Mouse (Mus musculus) neural tube, embryonic 12.5 days (tissue): Measurements from ENCODE around the gene Fshr. TPM values are rescaled to one million over a fixed set of nuclear protein-coding genes. Genes with fewer than 3 reads are reported as not detected.

Experiments used
- ATAC-seq: fragments of 200-750 bp; cut with Nextera tagmentation; 2 replicates; pipeline ENCODE4 v1.8.0; 2017; ENCODE audit warnings: low read depth, mild to moderate bottlenecking, moderate TSS enrichment, moderate library complexity; ENCODE audit not compliant: low FRiP score
- H3K27ac ChIP-seq: fragments of 300-500 bp; sonication (generic); 2 replicates; pipeline ENCODE4 v1.5.1; 2016
- H3K27me3 ChIP-seq: fragments of 300-500 bp; sonication (generic); replicated peaks from 2 replicates; pipeline ENCODE4 v1.6.1; 2016; ENCODE audit warnings: mild to moderate bottlenecking
- H3K36me3 ChIP-seq: fragments of 300-500 bp; sonication (generic); 2 replicates; pipeline ENCODE4 v1.6.1; 2016; ENCODE audit warnings: mild to moderate bottlenecking
- H3K4me1 ChIP-seq: fragments of 300-500 bp; sonication (generic); 2 replicates; pipeline ENCODE4 v1.6.1; 2016
- H3K4me2 ChIP-seq: fragments of 300-500 bp; sonication (generic); replicated peaks from 2 replicates; pipeline ENCODE4 v1.6.1; 2016; ENCODE audit warnings: mild to moderate bottlenecking
- H3K4me3 ChIP-seq: fragments of 300-500 bp; sonication (generic); 2 replicates; pipeline ENCODE4 v1.5.1; 2016
- H3K9ac ChIP-seq: fragments of 300-500 bp; sonication (generic); 2 replicates; pipeline ENCODE4 v1.6.1; 2016; ENCODE audit warnings: mild to moderate bottlenecking
- H3K9me3 ChIP-seq: fragments of 300-500 bp; sonication (generic); 2 replicates; pipeline ENCODE4 v1.6.1; 2016; ENCODE audit warnings: mild to moderate bottlenecking
- WGBS: fragments of 180-500 bp; shearing (Covaris S2); methylation state at CpG from one replicate; pipeline ENCODE4 v1.1.7; 2016; 5-methylcytosine and 5-hydroxymethylcytosine counted together
- polyA plus RNA-seq: library from polyadenylated mRNA; unstranded; fragments of >200 nt; fragmentation: Nextera tagmentation; extraction: Ambion mirVana; gene quantifications from 2 replicates; pipeline ENCODE4 v1.2.1, GENCODE M21; 2016

The Fshr gene
- polyA plus RNA-seq, 1 experiment from 2014 or later: not detected

GRCm38 (mm10) chr17:89013691-89014090 is 186.8 kb downstream of the Fshr start:
- H3K4me3 ChIP-seq: no peak overlapping the region
- no peak overlapping the region for H3K27ac ChIP-seq
- ATAC-seq: no peak

DNA sequence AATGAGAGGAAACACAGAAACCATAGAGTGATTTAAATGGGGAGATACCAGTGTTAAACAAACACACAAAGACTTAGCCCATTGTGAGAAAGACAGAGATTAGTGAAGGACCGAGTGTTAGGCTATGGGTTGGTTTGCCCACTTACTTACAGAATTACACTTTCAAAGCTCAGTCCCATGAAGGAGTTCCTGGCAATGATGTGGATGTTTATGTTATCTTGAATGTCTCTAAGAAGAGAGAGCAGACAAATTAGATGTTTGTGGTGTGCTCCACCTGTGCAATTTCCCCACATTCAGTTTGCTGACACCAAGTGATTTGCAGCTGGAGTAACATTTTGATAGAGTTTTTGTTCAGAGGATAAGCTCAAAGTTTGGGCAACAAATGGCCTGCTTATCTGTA is 191.4 kb downstream of the Fshr start:
- no peak overlapping the region for H3K27ac ChIP-seq
- H3K9me3 ChIP-seq: no peaks in the 10 kb centered on the region
- no peak for ATAC-seq
- no peak overlapping the region for H3K4me3 ChIP-seq
- no peak overlapping the region for H3K4me2 ChIP-seq
- H3K36me3 ChIP-seq: no peaks in the 10 kb centered on the region
- no peaks in the 10 kb centered on the region for H3K4me1 ChIP-seq
- no peaks in the 10 kb centered on the region for H3K27me3 ChIP-seq
- H3K9ac ChIP-seq: no peak overlapping the region
- WGBS: 93% methylated on average over 1 of the region's 1 CpGs

More at GRCm38 (mm10) chr17:89013691-89014090, 186.8 kb downstream of the Fshr start:
- no peak overlapping the region for H3K4me2 ChIP-seq
- H3K9ac ChIP-seq: no peak overlapping the region
- no peaks in the 10 kb centered on the region for H3K4me1 ChIP-seq
- no peaks in the 10 kb centered on the region for H3K27me3 ChIP-seq
- H3K9me3 ChIP-seq: no peaks in the 10 kb centered on the region
- H3K36me3 ChIP-seq: no peaks in the 10 kb centered on the region

- 80% methylated on average over 7 of the region's 7 CpGs for WGBS
Observed at GRCm38 (mm10) chr17:89008680-89009079, 191.8 kb downstream of the Fshr start.

GRCm38 (mm10) chr17:89005959-89006358 is 194.5 kb downstream of the Fshr start:
- no peak for ATAC-seq
- H3K9ac ChIP-seq: no peak overlapping the region
- 82% methylated on average over 5 of the region's 5 CpGs for WGBS
- H3K27me3 ChIP-seq: no peaks in the 10 kb centered on the region
- no peak overlapping the region for H3K4me3 ChIP-seq
- H3K4me1 ChIP-seq: no peaks in the 10 kb centered on the region
- no peaks in the 10 kb centered on the region for H3K9me3 ChIP-seq
- no peak overlapping the region for H3K27ac ChIP-seq
- H3K36me3 ChIP-seq: no peaks in the 10 kb centered on the region
- no peak overlapping the region for H3K4me2 ChIP-seq

More at GRCm38 (mm10) chr17:89008680-89009079, 191.8 kb downstream of the Fshr start:
- Histone ChIP-seq H3K4me2 (no peak overlapping the region), H3K9ac (no peak overlapping the region), H3K4me1 (no peaks in the 10 kb centered on the region), H3K27me3 (no peaks in the 10 kb centered on the region), H3K27ac (no peak overlapping the region), H3K9me3 (no peaks in the 10 kb centered on the region), H3K36me3 (no peaks in the 10 kb centered on the region), H3K4me3 (no peak overlapping the region)
- no peak for ATAC-seq

DNA sequence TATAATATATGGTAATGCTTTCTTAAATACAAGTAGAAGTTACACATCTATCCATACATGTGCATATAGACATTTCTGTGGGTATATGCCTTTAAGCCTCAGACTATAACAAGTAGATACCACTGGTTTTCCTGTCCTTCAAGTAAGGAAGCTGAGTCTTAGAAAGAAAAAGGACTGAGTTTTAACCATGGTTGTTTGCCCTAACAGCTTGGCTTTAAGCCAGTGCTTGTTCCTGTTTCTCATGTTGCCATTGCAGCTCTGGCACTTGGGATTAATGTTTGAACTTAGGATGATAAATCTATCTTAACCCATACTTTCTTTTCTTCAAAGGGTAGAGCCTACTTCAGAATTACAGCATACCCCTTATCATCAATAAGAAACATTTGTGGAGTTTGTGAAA is 200.6 kb downstream of the Fshr start:
- no peaks in the 10 kb centered on the region for H3K27me3 ChIP-seq
- H3K4me1 ChIP-seq: no peaks in the 10 kb centered on the region
- H3K27ac ChIP-seq: no peak overlapping the region
- ATAC-seq: no peak
- H3K4me3 ChIP-seq: no peak overlapping the region
- H3K4me2 ChIP-seq: no peak overlapping the region
- no peak overlapping the region for H3K9ac ChIP-seq
- H3K9me3 ChIP-seq: no peaks in the 10 kb centered on the region
- H3K36me3 ChIP-seq: no peaks in the 10 kb centered on the region

DNA sequence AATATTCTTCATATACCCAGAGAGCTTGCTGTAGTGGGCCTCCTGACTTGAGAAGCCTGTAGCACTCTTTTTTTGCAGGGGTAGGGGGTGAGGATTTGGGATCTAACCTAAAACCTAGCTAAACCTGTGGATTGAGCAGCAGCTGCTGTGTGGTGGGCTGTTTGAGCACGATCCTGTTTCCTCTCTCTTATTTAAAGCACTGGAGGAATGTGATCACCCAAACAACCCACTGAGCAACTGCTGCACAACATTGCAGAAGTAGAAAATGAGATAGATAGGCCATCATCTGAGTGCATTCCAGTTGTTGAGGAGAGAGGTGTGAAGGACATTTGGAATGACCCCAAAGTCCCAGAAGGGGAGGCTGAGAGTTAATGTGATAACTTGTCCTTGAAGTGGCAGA is 202.2 kb downstream of the Fshr start:
- Histone ChIP-seq H3K27ac (no peak overlapping the region), H3K9ac (no peak overlapping the region), H3K27me3 (no peaks in the 10 kb centered on the region), H3K36me3 (no peaks in the 10 kb centered on the region), H3K9me3 (no peaks in the 10 kb centered on the region), H3K4me1 (no peaks in the 10 kb centered on the region), H3K4me2 (no peak overlapping the region), H3K4me3 (no peak overlapping the region)
- 89% methylated on average over 1 of the region's 1 CpGs for WGBS
- no peak for ATAC-seq

DNA sequence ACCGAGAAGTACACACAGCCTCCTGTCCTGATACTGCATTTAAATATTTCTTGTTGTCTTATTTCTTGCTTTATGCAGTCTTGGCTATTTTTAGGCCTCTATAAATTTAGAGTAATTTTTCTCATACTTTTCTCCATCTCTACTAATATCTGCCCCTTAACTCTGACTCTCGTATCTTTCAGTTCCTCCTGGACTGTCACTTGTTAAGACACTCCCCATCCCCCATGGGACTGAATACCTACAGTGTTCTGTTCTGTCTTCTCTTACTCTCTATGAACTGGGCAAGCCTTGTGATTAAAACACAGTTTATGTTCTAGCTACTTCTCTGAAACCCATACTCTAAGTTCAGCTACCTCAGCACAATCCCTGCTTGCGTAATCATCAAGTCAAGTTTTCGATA is 209.2 kb downstream of the Fshr start:
- WGBS: 88% methylated on average over 4 of the region's 4 CpGs
- Histone ChIP-seq H3K4me1 (no peaks in the 10 kb centered on the region), H3K4me2 (no peak overlapping the region), H3K36me3 (no peaks in the 10 kb centered on the region), H3K4me3 (no peak overlapping the region), H3K27ac (no peak overlapping the region), H3K27me3 (no peaks in the 10 kb centered on the region), H3K9me3 (no peaks in the 10 kb centered on the region), H3K9ac (no peak overlapping the region)
- no peak for ATAC-seq

GRCm38 (mm10) chr17:88980708-88981355 is 219.6 kb downstream of the Fshr start:
- ATAC-seq: no peak
- H3K4me3 ChIP-seq: no peak overlapping the region
- no peak overlapping the region for H3K27ac ChIP-seq
- no peaks in the 10 kb centered on the region for H3K36me3 ChIP-seq
- H3K27me3 ChIP-seq: no peaks in the 10 kb centered on the region
- 85% methylated on average over 10 of the region's 10 CpGs for WGBS
- H3K4me2 ChIP-seq: no peak overlapping the region
- H3K4me1 ChIP-seq: no peaks in the 10 kb centered on the region
- no peak overlapping the region for H3K9ac ChIP-seq
- no peaks in the 10 kb centered on the region for H3K9me3 ChIP-seq

- H3K4me3 ChIP-seq: no peak overlapping the region
- no peaks in the 10 kb centered on the region for H3K4me1 ChIP-seq
- no peaks in the 10 kb centered on the region for H3K9me3 ChIP-seq
- ATAC-seq: no peak
- no peaks in the 10 kb centered on the region for H3K27me3 ChIP-seq
- no peak overlapping the region for H3K27ac ChIP-seq
- H3K36me3 ChIP-seq: no peaks in the 10 kb centered on the region
- no peak overlapping the region for H3K4me2 ChIP-seq
- no peak overlapping the region for H3K9ac ChIP-seq
- WGBS: 89% methylated on average over 3 of the region's 3 CpGs
Observed at GRCm38 (mm10) chr17:88974538-88974937, 225.9 kb downstream of the Fshr start.

DNA sequence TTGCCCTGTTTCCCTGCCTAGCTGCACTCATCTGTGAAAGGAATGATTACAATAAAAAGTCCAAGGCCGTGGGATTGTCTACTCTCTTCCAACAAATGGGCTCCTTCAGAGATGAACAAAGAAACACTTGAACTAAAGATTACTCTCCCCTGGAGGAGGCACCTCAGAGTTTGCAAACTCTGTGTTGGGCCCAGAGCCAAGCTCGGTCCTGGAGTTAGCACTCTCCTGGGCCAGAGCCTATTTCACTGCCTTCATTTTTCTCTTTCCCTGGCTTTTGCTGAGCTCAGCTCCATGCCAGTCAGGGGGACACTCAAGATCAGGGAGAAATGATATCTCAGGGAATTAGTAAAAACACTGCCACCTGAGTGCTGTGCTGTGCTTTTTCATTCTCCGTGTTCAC is 234.4 kb downstream of the Fshr start:
- H3K36me3 ChIP-seq: no peaks in the 10 kb centered on the region
- no peak overlapping the region for H3K4me2 ChIP-seq
- H3K9ac ChIP-seq: no peak overlapping the region
- WGBS: 61% methylated on average over 3 of the region's 3 CpGs
- no peaks in the 10 kb centered on the region for H3K4me1 ChIP-seq
- no peak overlapping the region for H3K4me3 ChIP-seq
- H3K27me3 ChIP-seq: no peaks in the 10 kb centered on the region
- H3K27ac ChIP-seq: no peak overlapping the region
- no peak for ATAC-seq
- H3K9me3 ChIP-seq: no peaks in the 10 kb centered on the region

DNA sequence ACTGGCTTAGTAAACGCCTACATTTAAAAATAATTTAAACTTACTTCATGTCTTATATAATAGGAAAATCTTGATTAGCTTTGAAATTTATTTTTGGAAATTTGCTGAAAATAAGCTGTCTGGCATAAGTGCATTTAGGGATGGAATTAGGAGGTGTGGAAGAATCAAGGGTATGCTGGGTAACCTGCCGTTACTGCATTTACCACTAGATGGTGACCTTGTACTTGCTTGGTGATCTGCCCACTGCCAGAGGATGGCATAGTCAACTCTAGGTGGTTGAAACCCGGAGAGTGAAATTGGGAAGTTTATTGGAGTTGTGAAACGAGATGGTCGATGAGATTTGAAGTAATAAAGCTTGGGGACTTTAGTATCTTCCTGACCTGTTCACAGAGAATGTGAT is 246.5 kb downstream of the Fshr start:
- 32% methylated on average over 5 of the region's 5 CpGs for WGBS
- H3K4me2 ChIP-seq: no peak overlapping the region
- no peaks in the 10 kb centered on the region for H3K27me3 ChIP-seq
- no peak overlapping the region for H3K27ac ChIP-seq
- ATAC-seq: peak; percentile 72; the same call in 1 of the 2 replicates
- H3K4me3 ChIP-seq: no peak overlapping the region
- no peak overlapping the region for H3K9ac ChIP-seq
- no peaks in the 10 kb centered on the region for H3K36me3 ChIP-seq
- no peaks in the 10 kb centered on the region for H3K4me1 ChIP-seq
- H3K9me3 ChIP-seq: no peaks in the 10 kb centered on the region

DNA sequence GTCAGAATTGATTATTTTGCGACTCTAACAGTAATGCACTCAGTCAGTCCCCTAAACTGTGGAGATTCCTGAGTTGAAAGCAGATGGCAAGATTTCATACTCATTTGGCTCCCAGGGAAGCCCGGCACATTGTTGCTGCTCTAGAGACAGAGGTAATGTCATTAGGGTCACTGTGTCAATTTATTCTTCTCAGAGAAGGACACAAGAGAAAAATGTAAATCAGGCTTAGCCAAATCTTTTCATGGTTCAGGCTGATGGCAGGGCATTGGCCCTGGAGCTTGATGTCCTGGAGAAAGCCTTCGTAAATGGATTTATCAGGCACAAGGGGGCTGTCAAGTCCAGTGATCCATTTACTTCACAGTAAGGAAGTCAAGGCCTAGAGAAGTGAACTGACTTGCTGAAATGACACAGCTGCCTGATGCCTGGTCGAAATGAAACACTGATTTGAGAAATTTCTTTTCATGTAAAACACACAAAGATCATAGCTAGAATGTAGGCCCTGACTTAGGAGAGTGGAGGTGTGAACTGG is 262.3 kb downstream of the Fshr start:
- H3K36me3 ChIP-seq: no peaks in the 10 kb centered on the region
- peak overlapping the region; percentile 28; the same call in 1 of the 2 replicates for H3K4me2 ChIP-seq
- no peaks in the 10 kb centered on the region for H3K27me3 ChIP-seq
- peak; percentile 83 for ATAC-seq
- no peaks in the 10 kb centered on the region for H3K9me3 ChIP-seq
- H3K27ac ChIP-seq: 0 out of 2 replicates have a peak overlapping the region, but pooled peaks have one; percentile 20
- H3K4me3 ChIP-seq: no peak overlapping the region
- H3K4me1 ChIP-seq: peaks cover 18% of the 10 kb centered on the region
- no peak overlapping the region for H3K9ac ChIP-seq
- 6% methylated on average over 4 of the region's 4 CpGs for WGBS
